Mouse (Mus musculus) hindbrain, embryonic 12.5 days (tissue): ENCODE measurements around the gene Emx1. TPM values are rescaled to one million over a fixed set of nuclear protein-coding genes. Genes with fewer than 3 reads are reported as not detected.

Experiments used
- ATAC-seq: fragments of 200-750 bp; cut with Nextera tagmentation; 2 replicates; pipeline ENCODE4 v1.8.0; 2017; ENCODE audit warnings: moderate TSS enrichment; ENCODE audit not compliant: low FRiP score
- H3K27ac ChIP-seq: fragments of 300-500 bp; sonication (generic); 2 replicates; pipeline ENCODE4 v1.5.1; 2016; ENCODE audit warnings: mild to moderate bottlenecking
- H3K27me3 ChIP-seq: fragments of 300-500 bp; sonication (generic); 2 replicates; pipeline ENCODE4 v1.6.1; 2016; ENCODE audit warnings: mild to moderate bottlenecking
- H3K36me3 ChIP-seq: fragments of 300-500 bp; sonication (generic); 2 replicates; pipeline ENCODE4 v1.6.1; 2016; ENCODE audit warnings: mild to moderate bottlenecking
- H3K4me1 ChIP-seq: fragments of 300-500 bp; sonication (generic); 2 replicates; pipeline ENCODE4 v1.6.1; 2016
- H3K4me2 ChIP-seq: fragments of 300-500 bp; sonication (generic); replicated peaks from 2 replicates; pipeline ENCODE4 v1.6.1; 2016; ENCODE audit warnings: mild to moderate bottlenecking
- H3K4me3 ChIP-seq: fragments of 300-500 bp; sonication (generic); 2 replicates; pipeline ENCODE4 v1.5.1; 2016; ENCODE audit warnings: mild to moderate bottlenecking
- H3K9ac ChIP-seq: fragments of 300-500 bp; sonication (generic); 2 replicates; pipeline ENCODE4 v1.6.1; 2016; ENCODE audit warnings: mild to moderate bottlenecking, moderate library complexity
- H3K9me3 ChIP-seq: fragments of 300-500 bp; sonication (generic); replicated peaks from 2 replicates; pipeline ENCODE4 v1.6.1; 2016; ENCODE audit warnings: mild to moderate bottlenecking
- WGBS: fragments of 180-500 bp; shearing (Covaris S2); methylation state at CpG from one replicate; pipeline ENCODE4 v1.1.7; 2016; 5-methylcytosine and 5-hydroxymethylcytosine counted together
- polyA plus RNA-seq: library from polyadenylated mRNA; unstranded; fragments of >200 nt; fragmentation: Nextera tagmentation; extraction: Ambion mirVana; gene quantifications from 2 replicates; pipeline ENCODE4 v1.2.1, GENCODE M21; 2016

The Emx1 gene
- polyA plus RNA-seq, 1 experiment from 2014 or later, result 0.27 TPM

DNA sequence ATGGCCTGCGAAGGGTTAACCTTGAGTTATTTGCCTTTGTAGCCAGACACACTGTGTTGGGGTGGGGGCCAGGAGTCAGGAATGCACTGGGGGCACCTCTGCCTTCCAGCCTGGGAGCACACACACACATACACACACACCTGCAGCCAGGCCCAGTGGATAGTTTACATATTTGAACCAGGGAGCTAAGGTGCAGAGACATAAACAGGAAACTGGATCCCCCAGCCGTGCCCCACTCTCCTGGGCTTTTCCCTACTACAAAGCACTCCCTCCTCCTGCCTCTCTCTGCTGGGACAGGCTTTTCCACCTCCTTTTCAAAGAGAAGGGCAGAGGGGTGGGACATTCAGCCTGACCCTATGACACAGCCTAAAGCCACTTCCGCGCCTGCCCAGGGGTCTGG is 33.7 kb downstream of the Emx1 start:
- peaks cover 13% of the 10 kb centered on the region for H3K27me3 ChIP-seq
- H3K9me3 ChIP-seq, result no peaks in the 10 kb centered on the region
- WGBS, result 32% methylated on average over 4 of the region's 4 CpGs
- H3K4me3 ChIP-seq, result no peak overlapping the region
- no peak overlapping the region for H3K27ac ChIP-seq
- no peak overlapping the region for H3K9ac ChIP-seq
- no peak overlapping the region for H3K4me2 ChIP-seq
- no peak for ATAC-seq
- H3K4me1 ChIP-seq, result peaks cover 25% of the 10 kb centered on the region
- H3K36me3 ChIP-seq, result no peaks in the 10 kb centered on the region

DNA sequence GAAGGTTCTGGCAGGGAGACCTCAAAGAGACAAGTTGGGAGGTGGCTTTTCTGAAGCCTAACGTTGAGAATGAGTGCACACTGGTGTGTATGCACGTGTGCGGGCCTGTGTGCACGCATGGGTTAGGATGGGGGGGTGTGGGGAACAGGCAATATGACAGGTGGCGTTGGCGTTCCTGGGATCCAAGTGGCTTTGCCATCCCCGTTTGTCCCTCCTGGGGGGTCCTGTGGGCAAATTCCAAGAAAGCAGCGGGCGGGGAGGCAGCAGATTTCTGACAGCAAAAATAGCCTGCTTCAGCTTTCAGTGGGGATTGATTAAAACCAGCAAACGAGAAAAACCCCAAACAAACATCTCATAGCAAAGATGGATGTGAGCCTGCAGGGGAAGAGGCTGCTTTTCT is 35.3 kb downstream of the Emx1 start:
- Histone ChIP-seq H3K4me3 (no peak overlapping the region), H3K9ac (no peak overlapping the region), H3K27ac (no peak overlapping the region), H3K9me3 (no peaks in the 10 kb centered on the region), H3K4me2 (no peak overlapping the region), H3K36me3 (no peaks in the 10 kb centered on the region), H3K4me1 (peaks cover 25% of the 10 kb centered on the region), H3K27me3 (peaks cover 19% of the 10 kb centered on the region)
- ATAC-seq, result no peak
- 71% methylated on average over 10 of the region's 10 CpGs for WGBS

DNA sequence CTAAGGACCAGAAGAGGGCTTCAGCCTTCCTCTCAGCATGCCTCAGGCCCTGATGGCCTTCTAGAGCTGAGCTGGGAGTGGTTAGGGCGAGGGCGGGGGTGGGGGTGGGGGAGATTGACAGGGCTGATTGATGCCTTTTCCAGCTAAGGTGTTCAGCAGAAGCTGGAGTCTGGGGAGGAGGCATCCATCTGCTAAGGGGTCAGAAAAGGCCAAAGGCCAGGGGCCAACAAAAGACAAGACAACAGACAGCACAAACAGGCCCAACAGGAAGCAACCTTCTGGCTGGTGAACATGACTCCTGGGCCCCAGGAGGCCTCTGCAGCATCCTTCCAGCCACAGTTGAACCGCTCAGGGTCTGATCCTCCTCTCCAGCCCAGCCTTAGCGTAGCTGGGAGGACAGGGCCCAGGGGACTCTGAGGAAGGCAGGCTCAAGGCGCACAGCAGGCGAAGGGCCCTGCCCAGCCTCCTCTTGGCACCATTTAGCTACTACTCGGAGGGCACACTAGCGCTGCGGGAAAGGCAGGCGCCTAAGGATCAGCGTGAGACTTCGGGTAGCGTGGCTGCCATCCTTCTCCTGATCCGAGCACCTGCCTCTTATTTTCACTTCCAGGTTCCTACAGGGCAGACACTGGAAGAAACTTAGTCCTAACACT is 36.4 kb downstream of the Emx1 start:
- Histone ChIP-seq H3K36me3 (no peaks in the 10 kb centered on the region), H3K9ac (no peak overlapping the region), H3K27ac (no peak overlapping the region), H3K27me3 (peaks cover 19% of the 10 kb centered on the region), H3K4me3 (no peak overlapping the region), H3K9me3 (no peaks in the 10 kb centered on the region), H3K4me1 (peaks cover 24% of the 10 kb centered on the region), H3K4me2 (no peak overlapping the region)
- WGBS, result 16% methylated on average over 14 of the region's 14 CpGs
- ATAC-seq, result no peak

DNA sequence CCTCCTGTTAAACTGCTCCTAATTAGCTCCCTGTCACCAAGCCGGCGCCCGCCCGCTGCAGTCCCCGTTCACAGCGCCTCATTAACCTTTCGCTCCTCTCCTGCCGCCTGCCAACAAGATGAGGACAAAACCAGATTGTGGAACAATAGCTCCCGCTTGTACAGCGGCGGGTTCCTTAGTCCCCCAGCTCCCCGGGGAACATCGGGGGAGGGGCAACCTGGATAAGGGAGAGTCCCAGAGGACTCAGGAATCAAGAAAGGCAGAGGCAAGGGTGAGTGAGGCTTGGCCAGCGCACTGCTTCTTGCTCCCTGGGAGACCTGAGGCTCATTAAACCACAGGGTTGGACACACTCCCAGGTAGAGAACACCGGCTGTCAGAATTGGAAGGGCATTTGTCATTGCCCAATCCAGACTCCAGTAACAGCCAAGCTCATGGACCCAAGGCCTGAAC is 37.2 kb downstream of the Emx1 start:
- 22% methylated on average over 15 of the region's 15 CpGs for WGBS

DNA sequence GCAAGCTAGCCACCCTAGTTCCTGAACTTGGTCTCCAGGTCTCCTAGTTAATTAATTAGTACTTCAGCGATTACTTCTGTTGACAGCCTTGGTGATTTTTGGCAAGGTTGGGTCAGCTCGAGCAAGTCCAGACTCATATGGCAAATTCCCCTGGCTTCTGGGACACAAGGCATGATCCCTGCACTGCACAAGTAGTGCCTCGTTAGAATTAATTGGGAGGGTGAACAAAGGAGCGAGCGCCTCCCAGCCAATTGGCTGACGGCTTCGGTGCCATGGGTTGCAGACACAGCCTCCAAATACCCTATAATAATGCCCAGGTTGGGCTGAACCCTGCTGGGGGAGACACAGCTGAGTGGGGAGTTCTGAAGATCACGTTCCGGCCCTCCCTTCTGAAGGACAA is 39.3 kb downstream of the Emx1 start:
- 76% methylated on average over 9 of the region's 9 CpGs for WGBS
- Histone ChIP-seq H3K9me3 (no peaks in the 10 kb centered on the region), H3K9ac (no peak overlapping the region), H3K4me2 (no peak overlapping the region), H3K27ac (no peak overlapping the region), H3K36me3 (no peaks in the 10 kb centered on the region), H3K4me1 (peaks cover 15% of the 10 kb centered on the region), H3K4me3 (no peak overlapping the region), H3K27me3 (peaks cover 21% of the 10 kb centered on the region)
- no peak for ATAC-seq

More for the DNA sequence above, 37.2 kb downstream of the Emx1 start:
- Histone ChIP-seq H3K36me3 (no peaks in the 10 kb centered on the region), H3K4me1 (peaks cover 16% of the 10 kb centered on the region), H3K9me3 (no peaks in the 10 kb centered on the region), H3K27ac (no peak overlapping the region), H3K4me2 (no peak overlapping the region), H3K9ac (no peak overlapping the region), H3K4me3 (no peak overlapping the region), H3K27me3 (peaks cover 19% of the 10 kb centered on the region)
- ATAC-seq, result no peak

DNA sequence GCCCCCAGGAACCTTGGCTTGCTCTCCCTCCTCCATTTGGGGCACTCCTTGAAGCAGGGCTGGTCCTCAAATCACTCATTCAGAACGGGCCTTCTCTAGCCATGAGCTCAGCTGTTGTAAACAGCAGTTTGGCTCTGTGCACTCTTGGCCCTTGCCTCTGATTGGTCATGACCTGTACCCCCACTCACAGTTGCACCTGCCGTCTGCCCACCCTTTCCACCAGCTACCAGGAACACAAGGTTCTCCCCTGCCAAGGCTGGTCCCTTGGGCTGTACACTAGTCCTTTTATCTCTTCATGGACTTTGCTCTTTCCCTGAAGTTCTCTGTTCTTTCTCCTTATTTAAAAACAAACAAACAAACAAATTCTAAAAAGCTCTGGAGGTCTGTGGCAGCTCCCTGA is 40.3 kb downstream of the Emx1 start:
- 77% methylated on average over 2 of the region's 2 CpGs for WGBS
- peaks cover 24% of the 10 kb centered on the region for H3K27me3 ChIP-seq
- H3K4me2 ChIP-seq, result no peak overlapping the region

DNA sequence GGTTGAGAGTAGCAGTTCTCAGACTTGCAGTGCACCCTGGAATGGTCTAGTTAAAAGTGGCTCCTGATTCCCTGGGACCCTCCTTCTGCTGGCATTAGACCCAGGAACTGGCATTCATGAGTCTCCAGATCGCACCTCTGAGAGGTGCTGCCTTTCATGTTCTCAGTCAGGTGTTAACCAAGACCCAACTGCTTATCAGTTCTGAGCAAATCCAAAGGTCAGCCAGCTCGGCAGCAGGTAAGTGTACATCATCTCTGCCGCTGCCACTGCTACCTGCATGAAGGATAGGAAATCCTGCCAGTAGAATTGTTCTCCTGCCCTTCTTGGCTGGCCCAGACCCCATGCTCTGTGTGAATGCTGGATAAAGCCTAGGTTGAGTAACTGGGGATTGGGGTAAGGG is 43.5 kb downstream of the Emx1 start:
- H3K9ac ChIP-seq, result no peak overlapping the region
- 76% methylated on average over 3 of the region's 3 CpGs for WGBS
- H3K4me2 ChIP-seq, result no peak overlapping the region
- H3K36me3 ChIP-seq, result no peaks in the 10 kb centered on the region
- H3K9me3 ChIP-seq, result no peaks in the 10 kb centered on the region
- H3K4me3 ChIP-seq, result no peak overlapping the region
- peaks cover 16% of the 10 kb centered on the region for H3K4me1 ChIP-seq
- H3K27ac ChIP-seq, result no peak overlapping the region
- no peak for ATAC-seq
- H3K27me3 ChIP-seq, result peaks cover 25% of the 10 kb centered on the region

More for the DNA sequence above, 40.3 kb downstream of the Emx1 start:
- Histone ChIP-seq H3K4me1 (peaks cover 22% of the 10 kb centered on the region), H3K4me3 (no peak overlapping the region), H3K9me3 (no peaks in the 10 kb centered on the region), H3K27ac (no peak overlapping the region), H3K36me3 (no peaks in the 10 kb centered on the region), H3K9ac (no peak overlapping the region)
- ATAC-seq, result no peak

DNA sequence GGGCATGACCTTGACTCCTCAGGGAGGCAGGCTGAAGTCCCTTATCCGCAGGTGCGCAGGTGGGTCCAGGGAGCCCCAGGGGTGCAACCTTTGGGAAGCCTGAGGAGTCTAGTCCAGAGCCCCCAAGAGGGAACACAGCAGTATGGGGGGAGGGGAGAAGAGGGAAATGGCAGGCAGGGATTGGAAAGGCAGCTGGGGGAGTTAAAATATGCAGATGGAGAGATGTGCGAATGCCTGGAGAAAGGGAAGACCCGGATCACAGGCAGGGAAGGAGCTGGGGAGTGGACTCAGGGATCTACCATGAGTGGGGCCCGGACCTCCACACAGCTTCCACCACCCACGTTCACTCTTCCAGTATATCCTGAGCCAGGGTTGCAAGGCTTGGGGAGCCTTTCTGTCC is 44.2 kb downstream of the Emx1 start:
- peaks cover 24% of the 10 kb centered on the region for H3K27me3 ChIP-seq
- no peaks in the 10 kb centered on the region for H3K36me3 ChIP-seq
- no peak for ATAC-seq
- H3K4me2 ChIP-seq, result no peak overlapping the region
- peaks cover 16% of the 10 kb centered on the region for H3K4me1 ChIP-seq
- H3K27ac ChIP-seq, result no peak overlapping the region
- no peak overlapping the region for H3K9ac ChIP-seq
- no peaks in the 10 kb centered on the region for H3K9me3 ChIP-seq
- no peak overlapping the region for H3K4me3 ChIP-seq
- WGBS, result 22% methylated on average over 6 of the region's 6 CpGs

DNA sequence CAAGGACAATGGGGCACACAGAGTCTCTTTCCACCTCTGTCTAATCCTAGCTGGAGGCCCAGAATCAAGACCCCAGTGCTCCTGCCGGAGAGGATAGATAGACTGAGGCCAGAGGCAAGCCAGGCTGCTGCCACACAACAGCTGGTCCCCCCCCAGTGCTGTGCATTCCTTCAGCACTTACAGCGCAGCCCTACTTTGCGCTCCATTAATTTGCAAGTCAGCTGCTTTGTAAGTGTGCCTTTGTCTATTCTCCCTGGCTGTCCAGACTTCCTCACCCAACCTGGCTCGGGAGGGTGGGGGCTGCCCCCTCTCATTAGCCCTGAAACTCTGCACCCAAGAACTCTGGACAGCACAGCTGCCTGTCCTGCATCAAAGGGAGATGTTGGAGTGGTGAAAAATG is 44.8 kb downstream of the Emx1 start:
- Histone ChIP-seq H3K27ac (no peak overlapping the region), H3K4me1 (peaks cover 16% of the 10 kb centered on the region), H3K27me3 (peaks cover 21% of the 10 kb centered on the region), H3K9me3 (no peaks in the 10 kb centered on the region), H3K36me3 (no peaks in the 10 kb centered on the region), H3K4me2 (no peak overlapping the region), H3K4me3 (no peak overlapping the region), H3K9ac (no peak overlapping the region)
- ATAC-seq, result no peak
- WGBS, result 19% methylated on average over 4 of the region's 4 CpGs

DNA sequence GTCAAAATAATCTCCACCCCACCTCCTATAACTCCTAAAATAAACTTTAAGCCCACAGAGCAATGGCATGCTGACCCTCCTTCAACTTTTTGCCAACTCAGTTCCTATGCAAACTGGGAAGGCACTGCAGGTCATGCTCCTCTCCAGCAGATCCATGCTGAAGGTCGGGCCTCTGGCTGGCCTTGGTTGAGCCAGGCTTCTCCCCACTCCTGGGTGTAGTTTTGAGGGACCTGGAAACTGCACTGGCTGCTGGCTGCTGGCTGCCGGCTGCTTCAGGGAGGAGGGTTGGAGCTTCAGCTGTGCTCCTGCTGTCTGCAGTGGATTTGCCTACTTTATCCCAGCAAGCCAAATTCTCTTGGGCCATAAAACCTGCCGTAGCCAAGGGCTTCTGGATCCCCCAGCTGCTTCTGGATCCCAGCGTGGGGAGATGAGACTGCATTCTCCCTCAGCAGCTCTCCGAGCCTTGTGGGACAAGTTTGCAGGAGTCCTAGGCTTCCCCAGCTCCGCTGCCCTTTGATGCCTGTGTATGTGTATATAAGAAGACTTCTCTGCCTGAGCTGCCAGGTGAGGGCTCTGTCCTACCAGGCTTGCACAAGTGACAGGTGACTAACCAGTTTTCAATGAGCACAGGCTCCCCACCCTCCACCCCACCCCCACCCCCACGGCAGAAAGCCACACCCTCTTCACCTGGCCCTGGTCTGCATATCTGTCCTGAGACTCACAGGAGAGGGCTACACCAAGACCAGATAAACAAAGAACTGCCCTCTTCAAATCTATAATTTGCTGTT is 45.8 kb downstream of the Emx1 start:
- Histone ChIP-seq H3K27me3 (peaks cover 18% of the 10 kb centered on the region), H3K9ac (no peak overlapping the region), H3K27ac (no peak overlapping the region), H3K4me3 (no peak overlapping the region), H3K4me2 (no peak overlapping the region), H3K4me1 (peaks cover 18% of the 10 kb centered on the region), H3K9me3 (no peaks in the 10 kb centered on the region), H3K36me3 (no peaks in the 10 kb centered on the region)
- 39% methylated on average over 7 of the region's 7 CpGs for WGBS
- ATAC-seq, result no peak

DNA sequence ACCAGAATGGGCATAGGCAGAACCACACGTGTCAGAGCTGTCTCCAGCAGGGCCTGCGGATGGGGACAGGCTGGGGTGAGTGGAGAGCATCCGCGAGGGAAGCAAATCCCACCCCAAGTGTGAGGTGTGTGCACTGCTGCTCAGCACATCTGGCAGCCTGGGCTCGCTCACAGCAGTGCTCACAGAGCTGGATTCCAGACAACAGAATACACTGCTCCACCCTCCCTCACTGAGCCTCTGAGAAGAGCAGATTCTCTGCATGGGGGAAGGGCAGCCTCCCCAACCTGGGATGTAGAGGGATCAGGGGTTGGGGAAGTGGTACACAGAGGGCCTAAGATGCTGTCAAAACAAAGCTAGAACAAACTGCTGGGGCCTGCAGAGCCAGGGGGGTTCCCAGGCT is 47.6 kb downstream of the Emx1 start:
- no peak for ATAC-seq
- Histone ChIP-seq H3K27me3 (peaks cover 16% of the 10 kb centered on the region), H3K36me3 (no peaks in the 10 kb centered on the region)

DNA sequence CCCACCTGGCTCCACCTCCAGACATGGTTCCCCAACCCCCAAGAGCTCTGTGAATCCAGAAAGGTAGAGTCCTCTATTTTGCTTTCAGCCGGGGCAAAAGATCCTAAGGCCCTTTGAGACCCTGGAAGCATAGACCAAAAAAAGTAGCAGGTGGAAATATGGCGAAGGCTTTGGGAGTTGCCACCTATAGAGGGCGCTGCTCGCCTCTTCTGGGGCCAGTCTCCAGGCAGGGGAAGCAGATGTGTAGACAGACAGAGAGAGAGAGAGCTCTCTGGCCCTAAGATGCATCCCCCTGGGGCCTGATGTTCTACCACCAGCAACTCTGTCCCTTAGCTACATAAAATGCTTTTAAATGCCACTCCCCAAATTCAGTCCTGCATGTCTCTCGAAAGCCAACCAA is 49.8 kb downstream of the Emx1 start:
- 38% methylated on average over 5 of the region's 5 CpGs for WGBS

More for the DNA sequence above, 47.6 kb downstream of the Emx1 start:
- 32% methylated on average over 5 of the region's 5 CpGs for WGBS
- Histone ChIP-seq H3K9ac (no peak overlapping the region), H3K4me2 (no peak overlapping the region), H3K4me1 (peaks cover 22% of the 10 kb centered on the region), H3K4me3 (no peak overlapping the region), H3K9me3 (no peaks in the 10 kb centered on the region), H3K27ac (no peak overlapping the region)

More for the DNA sequence above, 49.8 kb downstream of the Emx1 start:
- no peak for ATAC-seq
- H3K27ac ChIP-seq, result no peak overlapping the region
- no peak overlapping the region for H3K4me3 ChIP-seq
- H3K9ac ChIP-seq, result no peak overlapping the region
- H3K27me3 ChIP-seq, result peaks cover 16% of the 10 kb centered on the region
- no peaks in the 10 kb centered on the region for H3K36me3 ChIP-seq
- H3K4me2 ChIP-seq, result no peak overlapping the region
- no peaks in the 10 kb centered on the region for H3K9me3 ChIP-seq
- H3K4me1 ChIP-seq, result peaks cover 14% of the 10 kb centered on the region
